Mouse (Mus musculus): Measurements from ENCODE around the gene F2.

DNA sequence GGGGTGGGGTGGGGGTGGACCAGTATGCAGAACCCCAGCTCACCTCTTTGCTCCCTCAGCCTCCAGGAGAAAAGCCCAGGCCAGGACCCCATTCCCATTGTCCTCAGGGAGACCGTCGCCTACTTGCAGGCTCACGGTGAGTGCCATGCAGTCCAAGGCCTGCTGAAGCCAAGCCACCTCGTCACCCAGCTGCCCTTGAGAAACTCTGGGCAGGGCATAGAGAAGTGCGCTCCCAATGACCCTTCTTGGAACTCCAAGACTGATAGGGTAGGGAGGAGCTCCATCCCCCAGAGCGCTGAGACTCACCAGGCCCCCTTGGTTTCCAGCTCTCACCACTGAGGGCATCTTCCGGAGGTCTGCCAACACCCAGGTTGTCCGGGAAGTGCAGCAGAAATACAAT lies 33.1 kb upstream of the F2 start:
- TF ChIP-seq CTCF (IDR thresholded peaks at IDR 0.05) (no peak), POLR2A (IDR thresholded peaks at IDR 0.05; ENCODE audit: insufficient read depth, low read depth, low read length) (no peak)
